Mouse (Mus musculus): Measurements from ENCODE around the gene Tnni1.

GRCm38 (mm10) chr1:135839065-135839464 lies 59.8 kb downstream of the Tnni1 start:
- TF ChIP-seq POLR2A (IDR thresholded peaks at IDR 0.05; ENCODE audit: insufficient read length, low read depth) = peak; percentile 19
- no peak for TF ChIP-seq MYOG (IDR thresholded peaks at IDR 0.05; ENCODE audit: control insufficient read depth in 1 of 3, insufficient read depth in 1 of 3, insufficient read length in 2 of 3, low read depth in 2 of 3)
- no peak for TF ChIP-seq TCF3 (IDR thresholded peaks at IDR 0.05; ENCODE audit: insufficient read length, low read depth)
- TF ChIP-seq USF1 (IDR thresholded peaks at IDR 0.05; ENCODE audit: low read depth) = no peak
- no peak for TF ChIP-seq MAX (IDR thresholded peaks at IDR 0.05; ENCODE audit: low read depth)
- TF ChIP-seq MYOD1 (IDR thresholded peaks at IDR 0.05; ENCODE audit: control insufficient read depth in 1 of 3, insufficient read length in 2 of 3, low read depth in 2 of 3) = no peak
- TF ChIP-seq CEBPB (IDR thresholded peaks at IDR 0.05; ENCODE audit: insufficient read depth, poor library complexity, severe bottlenecking) = no peak
- no peak for TF ChIP-seq E2F4 (IDR thresholded peaks at IDR 0.05; ENCODE audit: insufficient read depth)
- TF ChIP-seq TCF12 (IDR thresholded peaks at IDR 0.05; ENCODE audit: insufficient read depth, poor library complexity, severe bottlenecking) = no peak

Data from myocyte (in vitro differentiated cells).